14 mouse cellular contexts compared by ENCODE assay signal in the genomic region with DNA sequence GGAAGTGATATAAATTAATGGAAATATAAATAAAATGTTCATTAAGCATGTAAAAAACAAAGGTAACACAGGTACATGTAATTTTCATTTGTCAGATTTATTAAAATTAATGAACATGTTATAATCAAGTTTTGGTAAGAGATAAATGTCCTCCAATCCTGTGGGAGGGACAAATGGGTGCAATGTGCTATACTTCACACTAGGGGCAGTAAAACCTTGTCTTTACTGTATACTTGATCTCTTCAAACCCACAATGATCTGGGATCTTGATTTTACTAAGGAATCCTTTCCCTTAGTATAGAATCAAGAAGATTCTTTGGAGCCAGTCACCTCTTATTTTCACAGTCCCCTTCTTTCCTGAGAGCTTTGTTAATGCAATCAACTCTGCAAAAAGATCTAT.
DNase-seq lines count a peak whose midpoint lies in the region; TF ChIP-seq lines count a peak whose summit lies in the region.
"Had no signal": no experiment of that assay in that cellular context is flagged by ENCODE, and none has a peak within 500 bp of the region (broad histone marks: within the 10 kb centered on the region; RNA-seq: fewer than 3 reads in every experiment).

No protein-coding gene starts in this region.

- no peak for TF ChIP-seq EP300 in CH12.LX (IDR thresholded peaks at IDR 0.05; ENCODE audit: low read length)

- TF ChIP-seq CTCF in layer of hippocampus, adult 2 months (conservative IDR thresholded peaks at IDR 0.05) = peak; percentile 71
- TF ChIP-seq CTCF in CH12.LX (conservative IDR thresholded peaks at IDR 0.05 in 1 of 2, IDR thresholded peaks at IDR 0.05 in 1 of 2; ENCODE audit: low read depth in 2 of 2, low read length in 2 of 2) = peak; percentile 22 to 55; a peak in 3 of 4 replicates

- H3K27me3 ChIP-seq in CH12.LX (replicated peaks) = no peaks in the 10 kb centered on the region
- H3K27me3 ChIP-seq: embryonic facial prominence, embryonic 15.5 days; limb, embryonic 13.5 days had no signal

- H3K36me3 ChIP-seq in CH12.LX (replicated peaks in 1 of 2; ENCODE audit: control insufficient read depth in 1 of 2, insufficient read depth in 1 of 2, low read length in 1 of 2) = no peaks in the 10 kb centered on the region
- H3K36me3 ChIP-seq: embryonic facial prominence, embryonic 15.5 days; limb, embryonic 13.5 days had no signal

- peak; percentile 3 to 8 for DNase-seq in cerebellum, postnatal 14 days
- no peak for DNase-seq in cerebellum, adult 9-11 months
- DNase-seq in layer of hippocampus, adult 2 months (ENCODE audit: low spot score in 2 of 2) = no peak
- DNase-seq in layer of hippocampus, postnatal 14 days (ENCODE audit: low spot score in 2 of 2) = no peak
- DNase-seq in CH12.LX (ENCODE audit: extremely low read depth) = peak; percentile 24
- peak; percentile 19 for DNase-seq in embryo, embryonic 10 days (ENCODE audit: low spot score)
- DNase-seq in urinary bladder, postnatal 36 days (ENCODE audit: low spot score in 2 of 2) = no peak
- no peak for DNase-seq in layer of hippocampus, adult 18-20 months (ENCODE audit: low spot score in 2 of 2)
- DNase-seq: adrenal gland, postnatal 36 days; cerebellum, adult 11 months; heart, postnatal 14 days; kidney, adult 2 months had no signal

- no peak overlapping the region for H3K4me2 ChIP-seq in CH12.LX (ENCODE audit: insufficient read depth, low read depth, poor library complexity, severe bottlenecking)
- H3K4me2 ChIP-seq: embryonic facial prominence, embryonic 15.5 days; limb, embryonic 13.5 days had no signal

- peaks cover 0 to 3% of the 10 kb centered on the region in 2 experiments; a peak in 1 of 4 replicates for H3K4me1 ChIP-seq in CH12.LX (ENCODE audit: control insufficient read depth in 1 of 2, insufficient read depth in 2 of 2)
- H3K4me1 ChIP-seq: embryonic facial prominence, embryonic 15.5 days; limb, embryonic 13.5 days had no signal

- no peak overlapping the region for H3K4me3 ChIP-seq in layer of hippocampus, adult 2 months
- no peak overlapping the region for H3K4me3 ChIP-seq in CH12.LX (replicated peaks in 1 of 3; ENCODE audit: low read depth in 2 of 3, low read length in 2 of 3, poor library complexity in 1 of 3)
- H3K4me3 ChIP-seq: embryonic facial prominence, embryonic 15.5 days; limb, embryonic 13.5 days had no signal

- H3K9me3 ChIP-seq in CH12.LX (replicated peaks; ENCODE audit: low read length) = no peaks in the 10 kb centered on the region
- H3K9me3 ChIP-seq: embryonic facial prominence, embryonic 15.5 days; limb, embryonic 13.5 days had no signal

- no peaks in the 10 kb centered on the region for H3K79me2 ChIP-seq in CH12.LX (replicated peaks; ENCODE audit: control insufficient read depth, extremely low read depth, insufficient read depth, poor library complexity, severe bottlenecking)

- no peak for TF ChIP-seq POLR2A in CH12.LX (IDR thresholded peaks at IDR 0.05; ENCODE audit: low read depth, low read length)

- peak; percentile 65 for TF ChIP-seq RAD21 in CH12.LX (IDR thresholded peaks at IDR 0.05; ENCODE audit: low read depth, low read length)

- dilution Hi-C loops in CH12.LX (cut with MboI; ENCODE audit: extremely low pct_ligation_motif_present, extremely low pct_unique_long_range_greater_than_20kb, low sequenced_read_pairs) = no loop called here

- H3K9ac ChIP-seq in CH12.LX (ENCODE audit: insufficient read depth, low read depth) = no peak overlapping the region
- H3K9ac ChIP-seq: embryonic facial prominence, embryonic 15.5 days; limb, embryonic 13.5 days had no signal

- in situ Hi-C loops in CH12.LX (cut with MboI; ENCODE audit: low pct_ligation_motif_present, low pct_unique_long_range_greater_than_20kb, low sequenced_read_pairs) = no loop called here

- no peak overlapping the region for H3K27ac ChIP-seq in layer of hippocampus, adult 2 months
- no peak overlapping the region for H3K27ac ChIP-seq in CH12.LX (ENCODE audit: insufficient read depth, low read depth)
- H3K27ac ChIP-seq: embryonic facial prominence, embryonic 15.5 days; limb, embryonic 13.5 days had no signal

TF ChIP-seq in CH12.LX, 34 proteins besides CTCF, POLR2A, EP300 and RAD21:
- TF ChIP-seq PAX5 (IDR thresholded peaks at IDR 0.05; ENCODE audit: low read length) = no peak
- 0 out of 2 replicates have a peak, but pooled peaks have one; percentile 18 for TF ChIP-seq SMC3 (IDR thresholded peaks at IDR 0.05; ENCODE audit: low read depth, low read length)
- TF ChIP-seq SIN3A (IDR thresholded peaks at IDR 0.05; ENCODE audit: low read length) = no peak

Comparison
In these comparisons a context has a peak if more than half of its experiments do, and no peak if none do; other contexts are left out.
1. DNase-seq: peak in cerebellum, postnatal 14 days (2 of 2), CH12.LX (single experiment) and embryo, embryonic 10 days (single experiment); none in cerebellum, adult 9-11 months (single experiment), layer of hippocampus, adult 2 months (0 of 2), layer of hippocampus, postnatal 14 days (0 of 2), urinary bladder, postnatal 36 days (0 of 2) and layer of hippocampus, adult 18-20 months (0 of 2).